Mouse (Mus musculus): ENCODE results near the gene Fpgs. TPM values are rescaled to one million over a fixed set of nuclear protein-coding genes. Genes with fewer than 3 reads are reported as not detected.

Gene Fpgs
- total and polyA plus RNA-seq, 2 experiments from 2014 or later = 22.0 to 31.5 TPM

DNA sequence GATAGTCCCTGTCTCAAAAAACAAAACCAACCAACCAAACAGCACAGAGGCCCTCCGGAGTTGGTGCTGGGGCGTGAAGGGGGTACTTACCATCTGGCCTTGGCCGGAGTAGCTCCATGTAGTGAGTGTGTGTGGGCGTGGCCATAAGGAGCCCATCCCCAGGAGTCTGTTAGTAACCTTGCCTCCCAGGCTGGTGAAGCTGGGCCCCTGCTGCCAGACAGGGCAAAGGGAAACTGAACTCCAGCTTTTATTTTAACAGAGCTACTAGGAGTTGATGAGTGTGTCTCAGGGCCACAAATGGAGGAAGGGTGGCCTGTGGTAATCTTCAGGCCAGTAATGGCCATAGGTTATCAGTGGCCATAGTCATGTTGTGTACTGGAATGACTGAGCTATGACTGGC lies 30.5 kb upstream of the Fpgs start:
- Histone ChIP-seq H3K9me3 (ENCODE audit: low read length) (no peaks in the 10 kb centered on the region), H3K4me1 (ENCODE audit: insufficient read depth) (no peaks in the 10 kb centered on the region), H3K4me2 (ENCODE audit: low read depth) (no peak overlapping the region), H3K27me3 (ENCODE audit: insufficient read depth, low read length) (no peaks in the 10 kb centered on the region), H3K9ac (no peak overlapping the region), H3K4me3 (ENCODE audit: low read depth, low read length) (no peak overlapping the region), H3K27ac (ENCODE audit: low read depth, low read length) (no peak overlapping the region), H3K36me3 (ENCODE audit: insufficient read depth) (no peaks in the 10 kb centered on the region)
- DNase-seq (no peak), ATAC-seq (no peak)
- TF ChIP-seq CTCF (IDR thresholded peaks at IDR 0.05; ENCODE audit: low read depth) = no peak
- 48% methylated on average over 4 of the region's 4 CpGs for WGBS

DNA sequence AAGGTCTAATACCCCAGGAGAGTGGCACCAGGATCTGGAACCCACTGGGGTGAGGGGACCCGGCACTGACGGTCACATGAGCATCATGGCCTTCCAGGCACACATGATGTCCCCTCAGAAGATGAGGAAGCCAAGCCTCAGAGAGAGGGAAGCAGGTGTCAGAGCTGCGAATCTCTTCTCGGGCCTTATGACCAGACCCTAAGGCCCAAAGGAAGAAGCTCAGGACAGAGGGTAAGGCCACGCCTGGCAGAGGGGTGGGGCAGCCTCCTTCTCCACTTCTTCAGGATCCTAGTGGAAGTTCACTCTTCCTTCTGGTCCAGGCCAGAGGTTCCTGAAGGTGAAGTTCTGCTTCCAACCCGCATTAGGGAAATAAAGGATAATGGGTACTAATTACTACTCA lies 28.8 kb upstream of the Fpgs start:
- Histone ChIP-seq H3K27ac (ENCODE audit: low read depth, low read length) (no peak overlapping the region), H3K4me3 (ENCODE audit: low read depth, low read length) (no peak overlapping the region), H3K9ac (no peak overlapping the region), H3K36me3 (ENCODE audit: insufficient read depth) (no peaks in the 10 kb centered on the region), H3K9me3 (ENCODE audit: low read length) (no peaks in the 10 kb centered on the region), H3K4me1 (ENCODE audit: insufficient read depth) (no peaks in the 10 kb centered on the region), H3K27me3 (ENCODE audit: insufficient read depth, low read length) (no peaks in the 10 kb centered on the region), H3K4me2 (ENCODE audit: low read depth) (no peak overlapping the region)
- DNase-seq (no peak), ATAC-seq (no peak)
- WGBS = 60% methylated on average over 6 of the region's 6 CpGs
- TF ChIP-seq CTCF (IDR thresholded peaks at IDR 0.05; ENCODE audit: low read depth) = no peak

DNA sequence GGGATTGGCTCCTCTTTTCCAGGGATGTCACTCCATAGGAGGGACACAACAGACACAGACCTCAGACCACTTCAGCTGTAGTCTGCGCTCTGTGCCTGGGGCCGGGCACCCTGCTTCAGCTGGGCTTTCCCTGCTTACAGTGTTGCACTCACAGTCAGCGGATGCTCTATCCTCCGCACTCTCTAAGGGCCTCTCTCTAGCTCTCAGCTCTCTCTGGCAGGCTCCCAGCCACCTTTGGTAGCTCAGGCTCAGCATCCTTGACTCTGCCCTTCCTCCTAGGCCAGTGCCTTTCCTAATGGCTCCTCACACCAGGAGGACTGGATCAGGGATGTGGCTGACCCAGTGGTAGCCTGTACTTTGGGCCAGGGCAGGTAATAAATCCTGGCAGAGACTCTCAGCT lies 28.0 kb upstream of the Fpgs start:
- no peak for TF ChIP-seq CTCF (IDR thresholded peaks at IDR 0.05; ENCODE audit: low read depth)
- no peaks in the 10 kb centered on the region for H3K9me3 ChIP-seq (ENCODE audit: low read length)
- no peaks in the 10 kb centered on the region for H3K36me3 ChIP-seq (ENCODE audit: insufficient read depth)
- H3K27ac ChIP-seq (ENCODE audit: low read depth, low read length) = no peak overlapping the region
- DNase-seq (no peak), ATAC-seq (no peak)
- H3K4me2 ChIP-seq (ENCODE audit: low read depth) = no peak overlapping the region
- no peaks in the 10 kb centered on the region for H3K27me3 ChIP-seq (ENCODE audit: insufficient read depth, low read length)
- no peak overlapping the region for H3K9ac ChIP-seq
- no peaks in the 10 kb centered on the region for H3K4me1 ChIP-seq (ENCODE audit: insufficient read depth)
- no peak overlapping the region for H3K4me3 ChIP-seq (ENCODE audit: low read depth, low read length)
- 79% methylated on average over 4 of the region's 4 CpGs for WGBS

DNA sequence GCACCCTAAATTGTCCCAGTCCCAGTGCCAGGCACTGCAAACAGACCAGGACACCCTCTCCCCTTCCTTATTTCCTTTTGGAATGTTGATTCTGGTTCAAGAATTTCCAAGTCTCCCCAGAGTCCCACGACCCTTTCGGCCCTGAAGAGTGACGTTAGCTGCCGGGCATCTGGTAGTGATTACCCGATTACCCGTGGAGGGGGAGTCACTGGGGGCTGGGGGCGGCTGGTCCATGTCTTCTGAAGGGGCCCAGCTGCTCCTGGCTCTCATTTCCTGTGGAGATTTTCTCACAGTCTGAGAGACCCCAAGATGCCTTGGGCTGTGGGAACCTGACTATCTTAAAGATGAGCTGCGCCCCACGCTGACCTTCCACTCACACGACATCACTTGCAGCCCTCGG lies 26.9 kb upstream of the Fpgs start:
- no peak overlapping the region for H3K4me3 ChIP-seq (ENCODE audit: low read depth, low read length)
- WGBS = 63% methylated on average over 11 of the region's 11 CpGs
- TF ChIP-seq CTCF (IDR thresholded peaks at IDR 0.05; ENCODE audit: low read depth) = no peak
- no peaks in the 10 kb centered on the region for H3K9me3 ChIP-seq (ENCODE audit: low read length)
- no peak overlapping the region for H3K9ac ChIP-seq
- no peak overlapping the region for H3K4me2 ChIP-seq (ENCODE audit: low read depth)
- H3K4me1 ChIP-seq (ENCODE audit: insufficient read depth) = no peaks in the 10 kb centered on the region
- ATAC-seq = no peak
- no peaks in the 10 kb centered on the region for H3K36me3 ChIP-seq (ENCODE audit: insufficient read depth)
- no peaks in the 10 kb centered on the region for H3K27me3 ChIP-seq (ENCODE audit: insufficient read depth, low read length)
- H3K27ac ChIP-seq (ENCODE audit: low read depth, low read length) = no peak overlapping the region
- DNase-seq = no peak

DNA sequence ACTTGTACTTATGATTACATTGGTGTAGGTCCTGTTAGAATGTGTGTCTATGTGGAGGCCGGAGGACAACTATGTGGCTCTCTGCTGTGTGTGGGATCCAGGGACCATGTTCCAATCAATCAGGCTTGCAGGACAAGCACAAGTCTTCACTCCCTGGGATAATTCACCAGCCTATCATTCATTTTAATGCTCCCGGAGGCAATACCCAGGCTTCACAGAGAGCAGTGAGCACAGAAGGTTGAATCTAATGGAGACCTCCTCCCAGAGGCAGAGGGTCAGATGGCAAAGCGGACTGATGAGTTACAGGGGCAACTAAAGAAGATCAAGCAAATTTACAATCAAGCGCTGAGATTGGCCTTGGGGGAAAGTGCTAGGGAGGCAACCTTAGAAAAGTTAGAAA lies 25.6 kb upstream of the Fpgs start:
- Histone ChIP-seq H3K36me3 (ENCODE audit: insufficient read depth) (no peaks in the 10 kb centered on the region), H3K4me1 (ENCODE audit: insufficient read depth) (no peaks in the 10 kb centered on the region), H3K27ac (ENCODE audit: low read depth, low read length) (no peak overlapping the region), H3K27me3 (ENCODE audit: insufficient read depth, low read length) (no peaks in the 10 kb centered on the region), H3K4me3 (ENCODE audit: low read depth, low read length) (no peak overlapping the region), H3K9me3 (ENCODE audit: low read length) (no peaks in the 10 kb centered on the region), H3K9ac (no peak overlapping the region), H3K4me2 (ENCODE audit: low read depth) (no peak overlapping the region)
- DNase-seq (no peak), ATAC-seq (no peak)
- 80% methylated on average over 4 of the region's 4 CpGs for WGBS
- no peak for TF ChIP-seq CTCF (IDR thresholded peaks at IDR 0.05; ENCODE audit: low read depth)

DNA sequence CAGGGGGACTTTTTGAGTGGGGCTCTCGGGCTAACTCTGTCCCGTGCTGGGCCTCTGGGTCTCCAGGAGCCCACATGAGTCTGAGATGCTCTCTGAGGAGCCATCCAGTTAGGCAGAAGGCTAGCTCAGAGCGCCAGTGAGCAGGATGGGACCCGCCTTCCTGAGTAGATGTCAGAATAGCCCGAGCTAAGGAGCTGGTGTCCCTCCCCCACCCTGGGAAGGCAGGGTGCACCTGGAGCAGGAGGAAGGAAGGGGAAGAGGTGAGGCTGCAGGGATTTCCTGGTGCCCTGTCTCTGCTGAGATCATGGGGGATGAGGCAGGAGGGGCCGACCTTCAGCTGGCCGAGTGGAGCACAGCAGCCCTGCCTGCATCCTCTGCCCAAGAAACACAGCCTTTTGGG lies 24.5 kb upstream of the Fpgs start:
- Histone ChIP-seq H3K4me2 (ENCODE audit: low read depth) (peak overlapping the region; percentile 19; the same call in 1 of the 2 replicates), H3K4me1 (ENCODE audit: insufficient read depth) (no peaks in the 10 kb centered on the region), H3K4me3 (ENCODE audit: low read depth, low read length) (no peak overlapping the region), H3K36me3 (ENCODE audit: insufficient read depth) (no peaks in the 10 kb centered on the region), H3K27me3 (ENCODE audit: insufficient read depth, low read length) (no peaks in the 10 kb centered on the region), H3K9me3 (ENCODE audit: low read length) (no peaks in the 10 kb centered on the region), H3K9ac (no peak overlapping the region), H3K27ac (ENCODE audit: low read depth, low read length) (no peak overlapping the region)
- no peak for TF ChIP-seq CTCF (IDR thresholded peaks at IDR 0.05; ENCODE audit: low read depth)
- WGBS = 66% methylated on average over 7 of the region's 7 CpGs
- DNase-seq (no peak), ATAC-seq (no peak)

DNA sequence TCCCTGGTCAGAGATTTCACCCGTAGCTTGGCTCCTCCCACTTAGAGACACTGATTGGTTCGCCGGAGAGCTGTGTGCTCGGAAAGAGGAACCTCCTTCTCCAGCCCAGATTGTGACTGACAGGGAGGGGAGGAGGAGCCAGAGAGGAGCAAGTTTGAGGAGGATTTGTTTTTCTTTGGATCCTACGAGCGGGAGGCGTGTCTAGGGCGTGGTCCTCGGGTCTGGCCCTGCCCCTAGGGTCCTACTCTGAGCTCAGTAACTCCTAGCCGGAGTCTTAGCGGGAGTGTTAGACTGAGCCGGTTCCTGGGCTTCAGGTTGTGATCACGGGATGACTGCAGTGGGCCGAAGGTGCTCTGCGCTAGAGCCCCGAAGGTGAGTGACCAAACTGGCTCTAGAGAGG lies 23.5 kb upstream of the Fpgs start:
- 2% methylated on average over 16 of the region's 16 CpGs for WGBS
- ATAC-seq (peak; percentile 98), DNase-seq (peak; percentile 86)
- no peak for TF ChIP-seq CTCF (IDR thresholded peaks at IDR 0.05; ENCODE audit: low read depth)
- Histone ChIP-seq H3K27me3 (ENCODE audit: insufficient read depth, low read length) (no peaks in the 10 kb centered on the region), H3K9ac (peak overlapping the region; percentile 10; the same call in 1 of the 2 replicates), H3K4me2 (ENCODE audit: low read depth) (peak overlapping the region; percentile 49), H3K4me3 (ENCODE audit: low read depth, low read length) (peak overlapping the region; percentile 35), H3K27ac (ENCODE audit: low read depth, low read length) (no peak overlapping the region), H3K36me3 (ENCODE audit: insufficient read depth) (no peaks in the 10 kb centered on the region), H3K4me1 (ENCODE audit: insufficient read depth) (no peaks in the 10 kb centered on the region), H3K9me3 (ENCODE audit: low read length) (no peaks in the 10 kb centered on the region)

Measured in forebrain, postnatal 0 days (tissue).